Mouse (Mus musculus): Measurements from ENCODE around the gene Palld. TPM values are rescaled to one million over a fixed set of nuclear protein-coding genes. Genes with fewer than 3 reads are reported as not detected.

Gene Palld
- total and polyA plus RNA-seq, 3 experiments, result 0.87 to 7.1 (median 2.6) TPM

- no peaks in the 10 kb centered on the region for H3K79me2 ChIP-seq (replicated peaks; ENCODE audit: control insufficient read depth, extremely low read depth, insufficient read depth, poor library complexity, severe bottlenecking)
- no peak overlapping the region for H3K4me2 ChIP-seq (ENCODE audit: insufficient read depth, low read depth, poor library complexity, severe bottlenecking)
- dilution Hi-C loops (cut with MboI; ENCODE audit: extremely low pct_ligation_motif_present, extremely low pct_unique_long_range_greater_than_20kb, low sequenced_read_pairs), result no loop called here
- in situ Hi-C loops (cut with MboI; ENCODE audit: low pct_ligation_motif_present, low pct_unique_long_range_greater_than_20kb, low sequenced_read_pairs), result no loop called here
- no peaks in the 10 kb centered on the region for H3K36me3 ChIP-seq (replicated peaks in 1 of 2; ENCODE audit: control insufficient read depth in 1 of 2, insufficient read depth in 1 of 2, low read length in 1 of 2)
- H3K4me1 ChIP-seq (ENCODE audit: control insufficient read depth in 1 of 2, insufficient read depth in 2 of 2), result no peaks in the 10 kb centered on the region; a peak in 1 of 4 replicates
- DNase-seq (ENCODE audit: extremely low read depth), result no peak
- no peaks in the 10 kb centered on the region for H3K27me3 ChIP-seq (replicated peaks)
- no peak overlapping the region for H3K27ac ChIP-seq (ENCODE audit: insufficient read depth, low read depth)
- H3K9me3 ChIP-seq (replicated peaks; ENCODE audit: low read length), result no peaks in the 10 kb centered on the region
- no peak overlapping the region for H3K9ac ChIP-seq (ENCODE audit: insufficient read depth, low read depth)
- no peak overlapping the region for H3K4me3 ChIP-seq (replicated peaks in 1 of 3; ENCODE audit: low read depth in 2 of 3, low read length in 2 of 3, poor library complexity in 1 of 3)
- no peak for TF ChIP-seq USF2 (conservative IDR thresholded peaks at IDR 0.05; ENCODE audit: low read depth, low read length)
- TF ChIP-seq IRF4 (IDR thresholded peaks at IDR 0.05; ENCODE audit: low read depth, low read length), result no peak
- TF ChIP-seq PAX5 (IDR thresholded peaks at IDR 0.05; ENCODE audit: low read length), result no peak
- TF ChIP-seq CHD2 (IDR thresholded peaks at IDR 0.05; ENCODE audit: low read length), result no peak
- TF ChIP-seq ELF1 (IDR thresholded peaks at IDR 0.05; ENCODE audit: low read depth, low read length), result no peak
- no peak for TF ChIP-seq USF1 (IDR thresholded peaks at IDR 0.05; ENCODE audit: low read depth, low read length)
Observed at GRCm38 (mm10) chr8:61626246-61626952, 276.1 kb downstream of the Palld start.

GRCm38 (mm10) chr8:61625656-61626210 is 276.8 kb downstream of the Palld start:
- in situ Hi-C loops (cut with MboI; ENCODE audit: low pct_ligation_motif_present, low pct_unique_long_range_greater_than_20kb, low sequenced_read_pairs), result no loop called here
- Histone ChIP-seq H3K4me1 (ENCODE audit: control insufficient read depth in 1 of 2, insufficient read depth in 2 of 2) (no peaks in the 10 kb centered on the region; a peak in 1 of 4 replicates), H3K9ac (ENCODE audit: insufficient read depth, low read depth) (no peak overlapping the region), H3K4me2 (ENCODE audit: insufficient read depth, low read depth, poor library complexity, severe bottlenecking) (no peak overlapping the region), H3K36me3 (replicated peaks in 1 of 2; ENCODE audit: control insufficient read depth in 1 of 2, insufficient read depth in 1 of 2, low read length in 1 of 2) (no peaks in the 10 kb centered on the region), H3K27me3 (replicated peaks) (no peaks in the 10 kb centered on the region), H3K9me3 (replicated peaks; ENCODE audit: low read length) (no peaks in the 10 kb centered on the region), H3K4me3 (replicated peaks in 1 of 3; ENCODE audit: low read depth in 2 of 3, low read length in 2 of 3, poor library complexity in 1 of 3) (no peak overlapping the region), H3K79me2 (replicated peaks; ENCODE audit: control insufficient read depth, extremely low read depth, insufficient read depth, poor library complexity, severe bottlenecking) (no peaks in the 10 kb centered on the region), H3K27ac (ENCODE audit: insufficient read depth, low read depth) (no peak overlapping the region)
- dilution Hi-C loops (cut with MboI; ENCODE audit: extremely low pct_ligation_motif_present, extremely low pct_unique_long_range_greater_than_20kb, low sequenced_read_pairs), result no loop called here
- no peak for DNase-seq (ENCODE audit: extremely low read depth)
- TF ChIP-seq POLR2A (IDR thresholded peaks at IDR 0.05; ENCODE audit: low read depth, low read length), result no peak
- TF ChIP-seq HCFC1 (IDR thresholded peaks at IDR 0.05; ENCODE audit: low read depth, low read length), result no peak
- no peak for TF ChIP-seq GABPA (IDR thresholded peaks at IDR 0.05; ENCODE audit: insufficient replicate concordance, low read depth, low read length)
- TF ChIP-seq MAX (IDR thresholded peaks at IDR 0.05; ENCODE audit: low read length), result no peak
- no peak for TF ChIP-seq MYC (IDR thresholded peaks at IDR 0.05; ENCODE audit: low read depth, low read length)
- TF ChIP-seq CHD2 (IDR thresholded peaks at IDR 0.05; ENCODE audit: low read length), result no peak
